Mouse (Mus musculus) megakaryocyte, embryonic 14.5 days (primary cell): ENCODE measurements at regions not wholly inside any gene's neighbourhood (a gene's known extent, or its start where the extent isn't known, plus 50 kb on each side); places are given as distances from the start of the nearest gene placed in this dataset.

ENCODE experiments used
- H3K27me3 ChIP-seq: replicated peaks from 2 replicates; pipeline ENCODE3; 2012; ENCODE audit warnings: inconsistent platforms
- H3K36me3 ChIP-seq: replicated peaks from 2 replicates; pipeline ENCODE3; 2012; ENCODE audit warnings: low read length, inconsistent platforms, mixed read lengths
- H3K4me1 ChIP-seq: 2 replicates; pipeline ENCODE4 v1.6.1; 2012; ENCODE audit warnings: inconsistent platforms
- H3K4me3 ChIP-seq: replicated peaks from 2 replicates; pipeline ENCODE3; 2012; ENCODE audit warnings: moderate library complexity, mild to moderate bottlenecking, inconsistent platforms
- H3K9me3 ChIP-seq: 2 replicates; pipeline ENCODE4 v1.6.1; 2012; ENCODE audit warnings: inconsistent platforms
- FLI1 ChIP-seq: IDR thresholded peaks from 2 replicates; pipeline ENCODE4 v1.6.1; 2012; ENCODE audit warnings: low read length, inconsistent platforms, mixed read lengths
- GATA1 ChIP-seq: IDR thresholded peaks from 3 replicates; pipeline ENCODE4 v1.6.1; 2012; ENCODE audit warnings: mixed read lengths, low read length, inconsistent platforms, borderline replicate concordance

GRCm38 (mm10) chr3:107816031-107816430 lies 55.8 kb upstream of the Csf1 start:
- Histone ChIP-seq H3K9me3 (no peaks in the 10 kb centered on the region), H3K4me3 (peak overlapping the region; percentile 59), H3K36me3 (no peaks in the 10 kb centered on the region), H3K27me3 (peaks cover 43% of the 10 kb centered on the region), H3K4me1 (peaks cover 25% of the 10 kb centered on the region)
- TF ChIP-seq GATA1 (no peak), FLI1 (no peak)

GRCm38 (mm10) chr3:107814280-107814679 lies 54.0 kb upstream of the Csf1 start:
- H3K4me3 ChIP-seq = no peak overlapping the region
- no peak for TF ChIP-seq GATA1
- peaks cover 41% of the 10 kb centered on the region for H3K27me3 ChIP-seq
- no peaks in the 10 kb centered on the region for H3K36me3 ChIP-seq
- peaks cover 21% of the 10 kb centered on the region for H3K4me1 ChIP-seq
- H3K9me3 ChIP-seq = no peaks in the 10 kb centered on the region

GRCm38 (mm10) chr3:107812885-107813284 lies 52.6 kb upstream of the Csf1 start:
- H3K27me3 ChIP-seq = peaks cover 33% of the 10 kb centered on the region
- H3K4me1 ChIP-seq = peaks cover 7% of the 10 kb centered on the region
- H3K9me3 ChIP-seq = no peaks in the 10 kb centered on the region
- no peak overlapping the region for H3K4me3 ChIP-seq
- TF ChIP-seq GATA1 (no peak), FLI1 (no peak)
- H3K36me3 ChIP-seq = no peaks in the 10 kb centered on the region

GRCm38 (mm10) chr3:107812341-107812740 lies 52.1 kb upstream of the Csf1 start:
- Histone ChIP-seq H3K9me3 (no peaks in the 10 kb centered on the region), H3K4me1 (peaks cover 5% of the 10 kb centered on the region; the same call in 1 of the 2 replicates), H3K27me3 (peaks cover 33% of the 10 kb centered on the region), H3K36me3 (no peaks in the 10 kb centered on the region), H3K4me3 (peak overlapping the region; percentile 1)
- TF ChIP-seq FLI1 (no peak), GATA1 (no peak)

GRCm38 (mm10) chr3:107810452-107811050 lies 50.3 kb upstream of the Csf1 start:
- peaks cover 5% of the 10 kb centered on the region; the same call in 1 of the 2 replicates for H3K4me1 ChIP-seq
- H3K36me3 ChIP-seq = no peaks in the 10 kb centered on the region
- no peak overlapping the region for H3K4me3 ChIP-seq
- TF ChIP-seq FLI1 (no peak), GATA1 (no peak)
- H3K9me3 ChIP-seq = no peaks in the 10 kb centered on the region
- peaks cover 28% of the 10 kb centered on the region for H3K27me3 ChIP-seq
